Mouse (Mus musculus) gastrocnemius, postnatal 25 days (tissue): ENCODE measurements around the gene Apmap. TPM values are rescaled to one million over a fixed set of nuclear protein-coding genes. Genes with fewer than 3 reads are reported as not detected.

Experiments used
- DNase-seq: peaks from one replicate; pipeline ENCODE4 v3.0.0; 2022
- long read RNA-seq, 2 experiments: library from polyadenylated mRNA; stranded (forward); transcript quantifications; one replicate each; pipeline ENCODE4 v2.0.0; 2021
- total RNA-seq, 2 experiments: library from RNA; stranded (reverse); gene quantifications; 1 replicate in 1 of 2; 2 replicates in 1 of 2; pipeline ENCODE4 v1.2.3; 2021

Apmap gene
- 10 to 100 TPM; 17.9 to 22.3 TPM for total RNA-seq
- long read RNA-seq, experiment 1, transcript Apmap-201 (9 exons, 2,235 nt), result major isoform, 13 of 22 reads
- long read RNA-seq, experiment 1, partial matches to known transcripts, result 5 of 22 reads
- long read RNA-seq, experiment 1, other reads (novel, unspliced or antisense), result 4 of 22 reads
- long read RNA-seq, experiment 2, transcript Apmap-201 (9 exons, 2,235 nt), result major isoform, 21 of 23 reads
- long read RNA-seq, experiment 2, partial matches to known transcripts, result 0 of 23 reads
- long read RNA-seq, experiment 2, other reads (novel, unspliced or antisense), result 2 of 23 reads

DNA sequence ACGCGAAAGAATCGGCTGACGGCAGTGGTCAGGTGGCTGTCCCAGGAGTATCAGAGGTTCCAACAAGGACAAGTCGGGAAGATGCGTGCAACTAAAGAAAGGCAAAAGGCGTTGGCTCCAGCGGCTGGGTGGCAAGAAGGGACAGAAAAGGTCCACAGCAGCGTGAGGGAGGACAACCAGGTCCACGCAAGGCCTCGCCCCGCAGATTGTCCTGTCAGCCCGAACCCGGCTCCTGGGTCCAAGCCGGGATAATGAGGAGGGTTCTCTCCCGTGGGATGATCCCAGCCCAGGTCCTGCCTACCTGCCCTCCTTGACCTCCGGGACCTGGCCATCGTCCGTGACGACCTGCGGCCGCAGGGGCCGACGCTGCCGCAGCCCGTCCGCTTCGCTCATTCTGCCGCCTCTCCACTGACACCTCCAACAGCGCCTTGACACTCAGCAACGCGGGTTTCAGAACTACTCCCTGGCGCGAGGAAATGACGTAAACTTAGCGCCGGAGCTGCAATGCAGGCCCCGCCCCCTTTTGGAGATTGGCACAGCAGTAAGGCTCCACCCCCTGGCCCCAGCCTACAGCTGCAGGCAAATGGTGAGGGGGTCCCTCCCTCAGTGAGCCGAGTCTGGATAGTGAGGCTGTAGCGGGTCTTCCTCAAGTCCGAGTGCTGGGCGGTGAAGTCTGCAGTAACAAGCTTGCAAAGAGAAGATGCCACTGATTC, at the start of gene Apmap:
Gene Apmap (minus strand): TSS at position 481 of the 713 bp plus-strand sequence.
- peak; percentile 93 for DNase-seq

DNA sequence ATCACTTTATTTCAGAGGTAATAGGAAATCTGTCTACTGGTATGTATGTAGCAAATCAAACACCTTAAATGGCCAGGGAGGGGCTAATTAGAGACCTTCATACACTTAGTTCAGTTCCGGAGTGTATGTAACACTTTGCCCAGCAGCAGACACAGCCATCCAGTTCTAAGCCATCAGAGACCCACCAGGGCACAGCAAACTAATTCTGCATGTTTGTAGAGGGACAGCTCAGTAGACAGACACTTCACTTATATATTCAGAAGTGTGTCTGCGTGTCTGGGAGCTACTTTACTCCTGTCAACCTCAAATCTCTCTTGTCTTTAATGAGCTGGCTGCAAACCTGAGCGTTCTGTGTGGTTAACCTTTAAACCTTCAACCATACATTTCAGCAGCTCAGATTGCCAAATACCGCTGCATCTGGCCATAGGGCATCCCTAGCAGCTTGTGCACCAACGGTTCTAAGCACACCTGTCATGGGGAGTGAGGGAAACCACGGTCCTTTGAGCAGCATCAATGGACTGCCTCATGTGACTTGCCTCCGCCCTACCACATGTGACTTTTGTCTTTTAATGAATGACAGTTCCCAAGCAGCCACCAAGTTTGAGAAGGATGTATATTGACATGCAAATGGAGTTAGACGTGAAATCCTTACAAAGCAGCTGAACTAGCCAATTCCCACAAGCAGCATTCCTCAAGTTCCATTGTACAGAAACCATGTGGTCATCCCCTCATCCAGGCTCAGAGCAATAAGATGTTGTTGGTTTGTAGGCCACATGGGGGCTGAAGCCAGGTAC, 48.8 kb upstream of the Apmap start:
- DNase-seq, result no peak

DNA sequence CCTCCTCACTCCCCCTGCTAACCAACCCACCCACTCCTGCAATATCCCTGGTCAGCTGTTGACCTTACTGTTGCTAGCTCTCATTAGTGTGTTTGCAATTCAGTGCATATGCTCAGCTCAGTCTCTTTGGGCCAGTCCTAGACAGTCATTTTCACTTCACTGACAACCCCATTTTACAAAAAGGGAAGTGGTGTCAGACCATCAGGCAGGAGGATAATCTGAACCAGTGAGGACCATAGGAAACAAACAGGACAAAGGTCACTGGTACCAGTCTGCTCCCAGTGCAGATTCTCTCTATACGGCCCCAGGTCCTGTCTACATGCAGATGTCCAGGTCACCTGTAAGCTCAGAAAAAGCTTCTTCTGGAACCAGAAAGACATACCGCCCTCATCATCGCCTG, 47.7 kb upstream of the Apmap start:
- no peak for DNase-seq

DNA sequence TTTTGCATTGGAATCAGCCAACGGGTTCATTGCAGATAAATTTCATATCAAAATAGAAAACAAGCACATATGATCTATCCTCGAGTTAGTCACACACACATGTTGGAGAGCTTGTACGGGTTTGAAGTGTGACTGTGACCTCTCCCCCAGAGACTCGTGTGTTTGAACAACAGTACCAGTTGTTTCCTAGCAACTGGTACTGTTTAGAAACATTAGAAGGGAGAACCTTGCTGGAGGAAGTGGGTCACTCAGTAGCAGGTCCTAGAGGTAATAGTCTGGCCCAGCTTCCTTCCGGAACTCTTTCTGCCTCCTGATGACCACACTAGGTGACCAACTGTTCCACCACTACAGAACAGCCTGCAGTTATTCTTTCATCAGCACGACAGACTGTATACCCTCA, 46.9 kb upstream of the Apmap start:
- DNase-seq, result no peak

DNA sequence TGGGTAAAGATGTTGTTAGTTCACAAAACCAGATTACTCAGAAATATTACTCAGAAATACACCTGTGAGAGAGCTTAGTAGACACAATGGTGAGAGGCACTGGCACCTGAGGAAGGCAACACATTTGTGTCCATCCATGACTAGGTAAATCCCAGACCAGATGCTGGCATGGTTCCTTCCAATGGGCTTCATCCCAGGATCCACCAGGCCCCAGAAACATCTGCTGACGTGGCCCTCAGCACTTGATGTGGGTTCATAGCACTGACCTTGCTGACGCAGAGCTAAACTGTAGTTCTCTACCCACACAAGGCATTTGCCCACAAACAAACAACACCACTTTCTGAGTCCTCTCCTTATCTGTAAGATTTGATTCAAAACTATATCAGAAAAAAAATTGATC, 46.4 kb upstream of the Apmap start:
- no peak for DNase-seq

DNA sequence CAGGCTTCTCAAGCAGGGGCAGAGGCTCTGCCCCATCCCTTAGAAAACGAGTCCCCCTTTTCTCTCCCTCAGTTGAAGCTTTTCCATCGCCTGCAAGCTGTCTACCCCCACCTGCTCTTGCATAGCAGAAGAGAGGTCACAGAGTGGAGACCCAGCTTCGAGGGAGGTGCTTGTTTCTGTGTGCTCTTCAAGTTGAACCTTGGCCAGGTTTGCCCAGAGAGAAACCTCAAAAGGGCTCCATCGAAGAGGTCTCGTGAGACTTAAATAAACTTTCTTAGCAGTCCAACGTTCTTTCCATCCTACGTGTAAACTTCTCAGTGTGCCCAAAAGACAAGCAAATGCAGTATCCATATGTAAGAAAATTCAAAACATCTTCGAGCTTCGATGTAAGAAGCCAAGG, 43.0 kb upstream of the Apmap start:
- no peak for DNase-seq

DNA sequence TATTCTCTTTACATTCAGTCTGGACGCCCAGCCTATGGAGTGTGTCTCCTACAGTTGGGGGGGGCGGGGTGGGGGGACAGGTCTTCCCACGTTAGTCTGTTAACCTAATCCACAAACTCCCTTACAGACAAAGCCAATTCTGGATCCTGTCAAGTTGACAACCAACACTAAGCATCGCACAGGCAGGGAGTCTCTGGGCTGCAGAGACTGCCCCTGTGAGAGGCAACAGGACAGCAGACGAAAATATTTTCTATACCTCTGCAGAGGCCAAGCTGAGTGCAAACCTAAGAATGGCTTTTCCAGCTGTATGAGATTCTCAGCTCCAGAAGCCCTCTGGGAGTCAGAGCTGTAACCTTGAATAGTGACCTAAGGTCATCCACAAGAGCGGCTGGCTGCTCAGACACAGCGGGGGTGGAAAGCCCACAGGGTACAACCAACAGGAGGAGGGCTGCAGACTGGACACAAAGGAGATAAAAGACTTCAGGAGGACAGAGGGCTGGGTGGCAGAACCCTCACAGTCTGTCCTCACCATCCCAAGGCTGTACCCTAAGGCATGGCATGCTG, 42.2 kb upstream of the Apmap start:
- DNase-seq, result no peak

DNA sequence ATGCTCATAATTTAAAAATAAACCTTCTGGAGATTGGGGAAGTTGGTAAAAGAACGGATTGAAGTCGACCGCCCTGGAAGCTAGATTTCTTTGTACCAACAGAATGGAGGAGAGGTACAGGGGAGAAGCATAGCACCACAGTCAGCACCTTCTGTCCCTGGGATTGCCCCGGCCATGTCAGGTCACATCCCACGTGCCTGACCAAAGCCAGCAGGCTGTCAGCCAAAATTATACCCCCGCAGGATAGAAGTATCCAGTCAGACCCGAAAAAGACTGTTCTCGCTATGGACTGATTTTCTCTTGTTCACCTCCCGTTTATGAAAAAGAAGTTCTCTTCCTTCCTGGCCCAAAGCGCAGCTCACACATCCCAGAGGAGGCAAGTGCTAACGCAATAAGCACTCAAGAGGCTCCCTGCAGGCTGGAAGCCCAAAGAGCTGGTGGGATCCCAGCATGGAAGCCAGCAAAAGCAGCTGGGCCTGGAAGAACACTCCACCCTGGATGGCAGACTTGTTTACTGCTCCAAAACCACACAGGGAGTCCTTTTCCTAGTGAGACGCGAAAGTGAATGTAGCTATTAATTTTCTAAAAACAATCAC, 40.0 kb upstream of the Apmap start:
- peak; percentile 60 for DNase-seq

DNA sequence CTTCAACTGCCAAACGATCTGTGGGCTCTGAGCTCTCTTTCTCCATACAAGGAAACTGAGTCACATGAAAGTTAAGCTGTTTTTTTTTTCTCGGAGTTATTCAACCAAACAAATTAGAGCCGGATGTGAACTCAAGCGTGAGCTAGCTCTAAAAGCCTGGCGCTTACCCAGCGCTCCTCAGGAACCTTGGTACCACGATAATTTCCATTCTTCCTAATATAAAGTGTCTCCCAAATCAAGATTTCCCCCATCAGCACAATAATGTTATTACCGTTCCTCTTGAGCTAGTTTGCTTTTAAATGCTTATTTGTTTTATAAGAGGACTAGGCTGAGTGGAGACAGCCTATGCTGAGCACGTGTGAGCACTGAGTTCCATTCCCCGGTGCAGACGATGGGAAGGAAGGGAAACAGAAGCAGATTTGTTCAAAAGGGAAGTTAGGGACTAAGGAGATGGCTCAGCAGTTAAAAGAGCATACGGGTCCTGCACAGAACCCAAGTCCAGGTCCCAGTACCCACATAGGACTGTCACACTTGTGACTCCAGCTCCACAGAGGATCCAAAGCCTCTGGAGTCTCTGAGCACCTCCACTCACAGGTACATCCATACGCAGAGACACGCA, 39.4 kb upstream of the Apmap start:
- no peak for DNase-seq

DNA sequence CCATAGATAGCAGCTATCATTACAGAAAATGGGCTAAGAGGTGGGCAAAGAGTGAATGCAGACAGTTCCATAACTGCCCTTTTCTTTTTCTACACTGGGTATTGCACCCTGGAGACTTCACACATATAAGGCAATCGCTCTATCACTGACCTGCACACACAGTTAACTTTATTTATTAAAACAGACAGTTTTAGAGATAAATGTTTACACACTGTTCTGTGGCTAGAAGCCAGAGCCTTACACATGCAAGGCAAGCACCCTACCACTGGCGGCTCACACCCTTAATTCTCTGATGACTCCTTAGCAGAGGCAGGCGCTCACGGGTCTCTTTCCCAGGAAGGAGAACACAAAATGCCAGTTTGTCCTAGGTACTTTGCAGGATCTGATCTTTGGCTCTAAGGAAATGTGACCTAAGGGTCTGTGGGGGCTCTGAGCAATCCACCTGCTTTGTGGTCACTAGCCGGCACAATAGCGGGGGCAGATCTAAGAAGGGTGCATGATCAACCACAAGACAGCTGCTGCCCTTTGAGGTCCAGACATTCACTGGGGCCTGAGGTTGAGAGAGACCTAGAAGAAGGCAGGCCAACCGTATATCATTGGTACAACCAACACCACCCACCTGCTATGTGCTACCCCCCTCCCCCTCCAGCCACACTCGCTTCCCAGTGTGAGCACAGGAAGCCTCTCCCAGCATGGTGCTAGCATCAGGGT, 38.2 kb upstream of the Apmap start:
- DNase-seq, result no peak

DNA sequence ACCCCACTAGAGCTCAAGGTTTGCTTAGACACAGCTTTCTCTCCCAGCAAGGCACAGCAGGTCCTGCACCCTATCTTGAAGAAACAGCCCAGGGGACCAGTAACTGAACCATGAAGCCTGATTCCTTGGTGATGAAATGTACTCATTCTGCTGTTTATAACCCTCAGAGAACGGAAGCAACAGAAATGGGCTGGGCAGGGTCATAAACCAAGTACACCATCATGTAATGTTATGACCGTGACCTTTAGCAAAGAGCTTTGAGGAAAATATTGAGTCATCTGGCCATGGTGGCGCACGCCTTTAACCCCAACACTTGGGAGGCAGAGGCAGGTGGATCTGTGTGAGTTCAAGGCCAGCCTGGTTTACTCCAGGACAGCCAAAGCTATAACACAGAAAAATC, 36.9 kb upstream of the Apmap start:
- DNase-seq, result no peak

DNA sequence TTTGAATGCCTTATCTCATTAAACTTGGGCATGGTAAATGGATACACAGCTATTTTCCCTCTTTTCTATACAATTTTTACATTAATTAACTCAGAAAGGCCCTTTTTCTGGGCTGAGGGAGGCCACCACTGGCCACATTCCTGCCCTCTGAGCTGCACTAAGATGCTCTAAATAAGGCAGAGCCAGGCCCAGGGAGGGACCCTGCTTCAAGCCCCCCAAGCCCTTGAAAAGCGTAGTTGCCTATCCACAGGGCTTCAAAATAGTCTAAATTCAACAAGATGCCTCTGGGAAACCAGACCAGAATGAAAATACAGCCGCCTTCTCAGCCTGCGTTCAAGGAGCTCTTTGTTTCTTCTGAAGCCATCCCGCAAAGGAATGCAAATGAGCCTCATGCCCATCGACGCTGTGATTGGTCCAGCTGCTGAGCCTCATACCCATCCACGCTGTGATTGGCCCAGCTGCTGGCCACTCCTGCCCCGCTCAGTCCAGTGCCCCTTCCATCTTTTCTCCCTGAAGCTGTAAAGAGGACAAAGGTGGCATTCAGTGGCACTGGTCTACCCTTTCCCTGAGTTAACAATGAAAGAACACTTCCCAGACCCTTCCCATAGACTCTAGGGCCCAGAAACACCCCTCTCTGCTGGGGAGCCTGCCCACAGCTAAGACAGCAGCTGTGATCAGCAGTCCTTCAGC, 35.5 kb upstream of the Apmap start:
- no peak for DNase-seq

DNA sequence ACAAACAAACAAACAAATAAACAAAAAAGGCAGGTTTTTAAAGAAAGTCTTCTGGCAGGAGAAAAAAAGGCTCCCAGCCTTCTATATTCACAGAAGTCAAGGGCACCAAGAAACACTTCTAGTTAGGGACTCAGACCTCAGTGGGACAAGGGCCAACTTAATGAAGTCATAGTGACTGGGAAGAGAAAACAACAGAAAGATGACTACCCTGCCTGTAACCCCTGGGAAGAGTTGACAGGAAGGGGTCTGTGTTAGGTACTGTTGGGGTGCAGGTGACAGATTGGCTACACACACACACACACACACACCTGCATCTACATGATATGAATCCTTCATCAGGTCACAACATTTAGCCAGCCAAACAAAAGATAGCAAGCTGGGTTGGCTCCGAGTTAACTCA, 34.8 kb upstream of the Apmap start:
- no peak for DNase-seq

DNA sequence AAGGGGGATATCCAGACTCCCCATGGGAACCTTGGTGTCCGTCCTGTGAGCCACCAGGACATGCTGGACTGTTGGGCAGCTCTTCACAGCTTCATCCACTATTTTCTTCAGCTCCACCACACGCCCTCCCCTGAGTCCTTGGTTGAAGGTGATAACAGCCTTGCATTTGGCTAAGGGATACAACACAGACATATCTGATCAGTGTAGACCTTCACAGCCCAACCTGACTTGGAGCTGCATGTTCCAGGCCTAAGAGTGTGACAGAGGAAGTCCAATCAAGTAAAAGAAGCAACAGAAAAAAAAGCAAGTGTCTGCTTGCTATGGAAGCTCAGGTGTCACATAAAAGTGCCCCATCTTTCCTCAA, 30.0 kb upstream of the Apmap start:
- DNase-seq, result no peak

DNA sequence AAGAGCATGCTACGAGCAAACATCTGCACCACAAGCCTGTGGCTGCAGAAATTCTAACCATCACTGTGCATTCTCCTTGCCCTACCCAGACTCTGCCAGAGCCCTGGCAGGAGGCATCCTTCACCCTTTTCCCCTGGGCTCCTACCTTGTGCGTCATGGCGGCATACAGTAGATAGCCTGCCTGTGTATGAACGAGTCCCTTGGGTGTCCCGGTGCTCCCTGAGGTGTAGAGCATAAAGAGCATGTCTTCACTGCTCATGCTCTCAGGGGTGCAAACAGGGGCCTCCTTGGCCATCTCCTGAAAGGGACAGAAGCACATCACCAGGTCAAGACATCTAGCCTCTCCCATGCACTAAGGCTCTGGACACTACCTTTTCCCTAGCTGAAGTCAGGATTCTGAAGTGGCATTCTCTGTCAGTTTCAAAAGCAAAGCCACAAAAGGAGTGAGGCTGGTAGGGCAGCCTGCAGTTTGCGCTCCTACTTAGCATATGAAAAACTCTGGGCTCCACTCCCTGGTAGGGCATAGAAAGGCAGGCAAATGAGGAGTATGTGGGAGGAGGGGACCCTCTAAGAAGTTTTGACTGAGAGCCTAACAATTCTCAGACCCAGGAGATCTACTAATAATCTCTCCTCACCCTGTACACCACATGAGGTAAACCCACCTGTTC, 29.5 kb upstream of the Apmap start:
- DNase-seq, result no peak

DNA sequence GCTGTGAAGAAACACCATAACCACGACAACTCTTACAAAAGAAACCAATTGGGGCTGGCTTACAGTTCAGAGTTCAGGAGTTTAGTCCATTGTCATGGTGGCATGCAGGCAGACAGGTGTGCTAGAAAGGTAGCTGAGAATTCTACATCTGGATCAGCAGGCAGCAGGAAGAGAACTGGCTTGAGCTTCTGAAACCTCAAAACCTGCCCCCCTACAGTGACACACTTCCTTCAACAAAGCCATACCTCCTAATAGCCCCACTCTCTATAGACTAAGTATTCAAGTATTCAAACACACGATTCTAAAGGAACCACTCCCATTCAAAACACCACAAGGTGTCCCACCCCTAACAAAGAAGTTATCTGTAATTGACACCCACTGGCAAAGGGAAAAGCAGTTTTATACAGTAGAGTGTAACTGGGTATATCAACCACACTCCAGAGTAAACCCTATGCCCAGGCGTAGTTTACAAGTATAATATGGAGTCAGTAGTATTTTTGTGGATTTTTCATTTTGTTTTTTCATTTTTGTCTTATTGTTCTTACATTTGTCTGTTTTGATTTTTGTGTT, 27.6 kb upstream of the Apmap start:
- no peak for DNase-seq

DNA sequence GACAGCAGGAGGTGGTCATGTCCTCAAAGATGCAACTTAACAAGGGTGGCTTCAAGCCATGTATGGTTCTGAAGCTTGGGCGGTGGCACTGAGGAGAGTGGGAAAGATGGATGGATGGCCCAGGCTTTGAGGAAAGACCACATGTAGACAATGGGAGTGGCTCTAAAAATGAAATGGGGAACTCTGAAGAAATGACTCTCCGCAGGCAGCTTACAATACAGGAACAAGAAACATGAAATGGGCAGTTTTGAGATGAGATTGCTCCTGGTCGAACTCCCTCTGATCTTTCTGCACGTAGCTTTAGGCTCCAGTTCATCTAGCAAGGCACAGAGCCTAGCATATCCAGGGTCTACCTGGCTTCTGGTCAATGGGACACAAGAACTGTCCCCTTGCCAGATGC, 20.9 kb upstream of the Apmap start:
- no peak for DNase-seq

DNA sequence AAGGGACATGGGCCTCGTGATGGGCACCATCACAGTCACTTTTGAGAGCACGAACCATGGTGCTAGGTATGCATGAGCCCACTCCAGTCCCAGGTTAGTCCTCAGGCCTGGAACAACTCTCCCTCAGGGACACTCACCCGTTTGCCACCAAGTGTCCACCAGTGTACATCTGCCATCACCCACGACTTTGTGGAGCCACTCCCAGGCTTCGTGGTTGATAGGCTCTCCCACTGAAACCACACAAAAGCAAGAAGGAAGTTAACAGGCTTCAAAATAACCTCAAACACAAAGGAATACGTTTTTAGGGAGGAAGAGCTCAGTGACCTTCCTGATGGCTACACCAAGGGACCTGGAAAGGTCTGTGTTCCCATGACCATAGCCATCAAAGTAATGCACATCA, 18.8 kb upstream of the Apmap start:
- no peak for DNase-seq

DNA sequence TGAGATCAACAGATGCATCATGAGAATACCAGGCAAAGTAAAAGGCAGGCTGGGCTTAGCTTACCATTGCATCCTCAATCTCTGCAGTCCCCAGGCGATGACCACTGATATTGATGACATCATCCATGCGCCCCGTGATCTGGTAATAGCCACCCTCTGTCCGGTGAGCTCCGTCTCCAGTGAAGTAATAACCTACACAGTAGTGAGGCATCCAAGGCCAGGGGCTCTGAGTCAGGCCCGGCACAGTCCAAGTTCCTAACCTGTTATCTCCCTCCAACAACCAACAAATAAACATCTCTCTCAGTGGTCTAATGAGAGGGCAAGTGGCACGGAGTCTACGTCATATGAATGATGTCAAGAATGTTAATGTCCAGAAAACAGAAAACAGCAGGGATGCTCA, 16.6 kb upstream of the Apmap start:
- DNase-seq, result no peak

DNA sequence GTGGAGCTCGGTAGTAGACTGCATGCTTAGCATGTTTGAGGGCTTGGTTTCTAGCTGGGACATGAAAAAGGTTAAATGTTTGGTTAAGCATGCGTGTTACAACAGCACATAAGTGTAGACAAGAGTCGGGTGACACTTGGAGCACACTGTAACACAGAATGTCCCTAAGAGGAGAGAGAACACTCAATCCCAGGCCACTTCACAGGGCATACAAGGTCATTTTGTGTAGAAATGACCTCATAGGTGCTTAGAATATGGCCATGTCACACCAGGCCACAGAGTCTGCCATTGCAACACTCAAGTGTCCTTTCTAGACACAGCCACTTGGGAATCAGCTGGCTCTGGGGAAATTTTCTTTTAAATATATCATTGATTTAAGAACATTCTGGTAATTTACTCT, 15.6 kb upstream of the Apmap start:
- DNase-seq, result no peak
